Mouse (Mus musculus): ENCODE measurements around the gene Oas2. TPM values are rescaled to one million over a fixed set of nuclear protein-coding genes. Genes with fewer than 3 reads are reported as not detected.

The Oas2 gene
- polyA plus RNA-seq, 1 experiment from 2014 or later = 0.05 TPM

DNA sequence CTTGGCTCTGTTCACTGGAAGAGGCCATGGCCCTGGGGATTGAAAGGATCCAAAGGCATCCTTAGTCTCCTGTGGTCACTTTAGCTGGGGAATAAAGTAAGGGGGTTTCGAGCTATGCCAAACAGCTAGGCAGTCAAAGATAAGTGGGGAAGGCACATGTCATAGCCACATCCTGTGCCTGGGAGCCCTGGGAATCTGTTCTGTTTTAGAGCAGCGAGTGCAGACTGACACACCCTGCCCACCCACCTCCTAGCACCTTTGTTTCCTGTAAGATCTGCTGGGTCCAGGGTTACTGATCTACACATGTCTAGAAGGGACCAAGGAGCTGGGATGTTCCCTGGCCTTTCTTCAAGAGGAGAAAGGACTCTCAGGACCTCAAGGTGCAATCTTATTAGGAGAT, 29.3 kb upstream of the Oas2 start:
- DNase-seq (ENCODE audit: low spot score, missing footprints) = no peak
- 67% methylated on average over 2 of the region's 2 CpGs for WGBS
- Histone ChIP-seq H3K9me3 (ENCODE audit: control insufficient read depth, low read length) (no peaks in the 10 kb centered on the region), H3K4me2 (no peak overlapping the region), H3K27me3 (ENCODE audit: control insufficient read depth, insufficient read depth, low read length) (no peaks in the 10 kb centered on the region), H3K4me1 (ENCODE audit: control insufficient read depth, insufficient read depth, low read length) (no peaks in the 10 kb centered on the region), H3K9ac (ENCODE audit: low read length) (no peak overlapping the region), H3K27ac (ENCODE audit: low read depth, low read length) (no peak overlapping the region), H3K36me3 (ENCODE audit: control insufficient read depth, insufficient read depth, low read length) (no peaks in the 10 kb centered on the region), H3K4me3 (ENCODE audit: low read depth, low read length) (no peak overlapping the region)
- ATAC-seq (ENCODE audit: low FRiP score) = no peak

DNA sequence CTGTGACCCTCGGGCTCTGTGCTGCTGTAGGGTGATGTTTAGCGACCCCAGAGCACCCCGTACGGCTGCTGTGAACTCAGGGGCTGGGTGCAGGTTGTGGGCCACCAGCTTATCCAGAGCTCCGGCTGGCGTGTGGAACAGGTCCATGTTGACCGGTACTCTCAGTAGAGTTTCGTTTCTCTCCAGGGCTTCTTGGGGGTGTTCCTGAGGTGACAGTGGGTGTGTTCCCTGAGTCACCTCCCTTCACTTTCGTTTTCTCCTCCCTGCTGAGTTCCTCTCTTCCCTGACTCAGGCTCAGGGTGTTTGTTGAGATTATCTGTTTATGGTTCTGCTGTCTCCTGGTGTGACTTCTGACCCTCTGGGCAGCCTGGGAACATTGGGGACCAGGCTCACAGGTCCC, 27.8 kb upstream of the Oas2 start, which contains the start of gene Oas3:
TSS of gene Oas3 (minus strand) at position 184 of the 400 bp plus-strand sequence.
- no peak within 1 kb of the TSS for H3K4me3 ChIP-seq (ENCODE audit: low read depth, low read length)
- H3K9ac ChIP-seq (ENCODE audit: low read length) = no peak within 1 kb of the TSS
- H3K4me1 ChIP-seq (ENCODE audit: control insufficient read depth, insufficient read depth, low read length) = no peaks in the 10 kb centered on the region
- ATAC-seq (ENCODE audit: low FRiP score) = no peak
- no peaks in the 10 kb centered on the region for H3K9me3 ChIP-seq (ENCODE audit: control insufficient read depth, low read length)
- WGBS = 83% methylated on average over 9 of the region's 9 CpGs
- H3K27ac ChIP-seq (ENCODE audit: low read depth, low read length) = no peak within 1 kb of the TSS
- H3K27me3 ChIP-seq (ENCODE audit: control insufficient read depth, insufficient read depth, low read length) = no peaks in the 10 kb centered on the region
- no peak within 1 kb of the TSS for H3K4me2 ChIP-seq
- no peak for DNase-seq (ENCODE audit: low spot score, missing footprints)
- H3K36me3 ChIP-seq (ENCODE audit: control insufficient read depth, insufficient read depth, low read length) = no peaks in the 10 kb centered on the region

DNA sequence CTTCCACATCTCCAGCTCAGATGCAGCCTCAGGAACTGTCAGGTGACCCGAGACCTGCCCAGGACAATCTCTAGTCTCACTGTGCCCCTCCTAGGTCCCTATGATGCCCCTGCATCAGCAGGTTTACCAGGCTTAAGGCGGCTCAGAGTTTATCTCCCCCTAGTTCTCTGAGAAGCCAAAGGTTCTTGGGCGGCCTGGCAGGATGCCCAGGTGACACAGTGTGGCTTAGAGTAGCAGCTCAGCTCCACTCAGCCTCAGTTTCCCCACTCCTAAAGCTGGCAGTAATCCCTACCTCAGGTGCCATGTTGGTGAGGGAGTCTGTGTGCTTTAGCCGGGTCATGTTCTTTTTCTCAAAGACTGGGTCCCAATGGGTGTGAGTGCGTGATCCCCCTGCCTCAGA, 27.1 kb upstream of the Oas2 start:
- no peaks in the 10 kb centered on the region for H3K36me3 ChIP-seq (ENCODE audit: control insufficient read depth, insufficient read depth, low read length)
- H3K4me1 ChIP-seq (ENCODE audit: control insufficient read depth, insufficient read depth, low read length) = no peaks in the 10 kb centered on the region
- ATAC-seq (ENCODE audit: low FRiP score) = no peak
- no peak overlapping the region for H3K4me3 ChIP-seq (ENCODE audit: low read depth, low read length)
- H3K9me3 ChIP-seq (ENCODE audit: control insufficient read depth, low read length) = no peaks in the 10 kb centered on the region
- H3K9ac ChIP-seq (ENCODE audit: low read length) = no peak overlapping the region
- no peaks in the 10 kb centered on the region for H3K27me3 ChIP-seq (ENCODE audit: control insufficient read depth, insufficient read depth, low read length)
- 85% methylated on average over 5 of the region's 5 CpGs for WGBS
- no peak for DNase-seq (ENCODE audit: low spot score, missing footprints)
- no peak overlapping the region for H3K27ac ChIP-seq (ENCODE audit: low read depth, low read length)
- H3K4me2 ChIP-seq = no peak overlapping the region

DNA sequence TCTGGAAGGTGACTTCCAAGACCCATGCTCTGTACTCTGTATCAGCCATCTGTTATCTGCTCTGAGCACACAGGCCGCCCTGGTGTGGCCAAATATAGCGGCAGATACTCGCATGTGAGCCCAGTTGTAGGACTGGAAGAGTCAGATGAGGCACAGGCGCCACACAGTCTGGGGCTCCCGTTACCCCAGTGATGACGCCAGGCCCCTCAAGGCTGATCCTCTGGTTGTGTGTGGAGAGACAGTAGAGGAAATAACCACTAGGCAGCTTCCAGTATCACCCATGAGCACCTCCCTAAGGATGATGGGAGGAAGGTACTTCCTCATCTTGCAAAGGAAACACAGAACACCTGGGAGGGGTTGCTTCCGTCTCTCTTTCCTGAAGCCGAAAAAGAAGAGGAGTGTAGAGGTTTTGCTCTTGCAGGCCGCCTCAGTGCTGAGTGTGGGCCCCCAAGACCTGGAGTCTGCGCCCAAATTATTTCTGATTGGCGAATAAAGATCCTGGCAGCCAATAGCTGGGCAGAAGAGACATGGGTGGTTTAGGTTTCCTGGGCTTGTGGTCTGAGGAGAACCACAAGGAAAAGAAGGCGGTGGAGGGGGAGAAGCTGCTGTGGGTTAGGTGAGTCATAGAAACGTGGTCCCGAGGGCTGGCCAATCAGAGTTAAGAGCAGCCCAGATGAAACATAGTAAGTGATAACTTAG, 25.8 kb upstream of the Oas2 start:
- Histone ChIP-seq H3K4me2 (no peak overlapping the region), H3K4me3 (ENCODE audit: low read depth, low read length) (no peak overlapping the region), H3K9ac (ENCODE audit: low read length) (no peak overlapping the region), H3K36me3 (ENCODE audit: control insufficient read depth, insufficient read depth, low read length) (no peaks in the 10 kb centered on the region), H3K9me3 (ENCODE audit: control insufficient read depth, low read length) (no peaks in the 10 kb centered on the region), H3K4me1 (ENCODE audit: control insufficient read depth, insufficient read depth, low read length) (no peaks in the 10 kb centered on the region), H3K27ac (ENCODE audit: low read depth, low read length) (no peak overlapping the region), H3K27me3 (ENCODE audit: control insufficient read depth, insufficient read depth, low read length) (no peaks in the 10 kb centered on the region)
- ATAC-seq (ENCODE audit: low FRiP score) = no peak
- no peak for DNase-seq (ENCODE audit: low spot score, missing footprints)
- WGBS = 89% methylated on average over 14 of the region's 14 CpGs

DNA sequence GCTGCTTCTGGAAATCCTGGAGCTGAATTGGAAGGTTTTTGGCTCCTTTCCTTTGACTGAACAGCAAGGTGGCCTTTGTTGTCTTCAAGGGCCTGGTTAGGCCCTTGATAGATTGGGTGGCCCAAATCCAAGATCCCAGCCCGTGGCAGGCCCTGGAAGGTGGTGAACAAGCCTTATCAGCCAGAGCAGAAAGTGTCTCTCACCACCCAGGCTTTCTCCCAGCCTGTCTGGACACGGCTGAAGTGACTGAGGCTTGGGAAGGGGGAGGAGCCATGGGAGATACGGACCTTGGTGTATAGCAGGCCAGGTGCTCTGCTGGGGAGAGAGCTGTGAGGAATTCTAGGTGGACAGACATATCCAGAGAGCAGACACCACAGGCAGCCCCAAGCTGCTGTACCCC, 19.7 kb upstream of the Oas2 start:
- no peak overlapping the region for H3K4me3 ChIP-seq (ENCODE audit: low read depth, low read length)
- H3K4me2 ChIP-seq = no peak overlapping the region
- no peak overlapping the region for H3K27ac ChIP-seq (ENCODE audit: low read depth, low read length)
- DNase-seq (ENCODE audit: low spot score, missing footprints) = no peak
- no peak overlapping the region for H3K9ac ChIP-seq (ENCODE audit: low read length)
- no peaks in the 10 kb centered on the region for H3K9me3 ChIP-seq (ENCODE audit: control insufficient read depth, low read length)
- WGBS = 72% methylated on average over 3 of the region's 3 CpGs
- H3K27me3 ChIP-seq (ENCODE audit: control insufficient read depth, insufficient read depth, low read length) = no peaks in the 10 kb centered on the region
- H3K36me3 ChIP-seq (ENCODE audit: control insufficient read depth, insufficient read depth, low read length) = no peaks in the 10 kb centered on the region
- no peak for ATAC-seq (ENCODE audit: low FRiP score)
- H3K4me1 ChIP-seq (ENCODE audit: control insufficient read depth, insufficient read depth, low read length) = no peaks in the 10 kb centered on the region

DNA sequence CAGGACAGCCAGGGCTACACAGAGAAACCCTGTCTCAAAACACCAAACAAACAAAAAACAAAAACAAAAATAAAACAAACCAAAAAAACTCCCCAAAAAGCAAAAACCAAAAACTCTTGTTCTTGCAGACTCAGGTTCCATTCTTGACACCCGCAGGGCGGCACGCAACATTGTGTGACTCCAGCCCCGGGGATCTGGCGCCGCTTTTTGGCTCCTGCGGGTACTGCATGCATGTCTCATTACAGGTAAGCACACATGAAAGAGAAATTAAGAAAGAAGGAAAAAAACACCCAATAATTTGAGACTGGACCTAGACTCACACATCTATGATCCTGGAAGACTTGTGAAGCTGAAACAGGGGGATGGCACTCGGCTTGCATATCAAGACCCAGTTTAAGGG, 15.4 kb upstream of the Oas2 start:
- Histone ChIP-seq H3K4me1 (ENCODE audit: control insufficient read depth, insufficient read depth, low read length) (no peaks in the 10 kb centered on the region), H3K9me3 (ENCODE audit: control insufficient read depth, low read length) (no peaks in the 10 kb centered on the region), H3K36me3 (ENCODE audit: control insufficient read depth, insufficient read depth, low read length) (no peaks in the 10 kb centered on the region), H3K9ac (ENCODE audit: low read length) (no peak overlapping the region), H3K27me3 (ENCODE audit: control insufficient read depth, insufficient read depth, low read length) (no peaks in the 10 kb centered on the region), H3K27ac (ENCODE audit: low read depth, low read length) (no peak overlapping the region), H3K4me3 (ENCODE audit: low read depth, low read length) (no peak overlapping the region), H3K4me2 (no peak overlapping the region)
- DNase-seq (ENCODE audit: low spot score, missing footprints) = no peak
- WGBS = 74% methylated on average over 8 of the region's 8 CpGs
- ATAC-seq (ENCODE audit: low FRiP score) = no peak

DNA sequence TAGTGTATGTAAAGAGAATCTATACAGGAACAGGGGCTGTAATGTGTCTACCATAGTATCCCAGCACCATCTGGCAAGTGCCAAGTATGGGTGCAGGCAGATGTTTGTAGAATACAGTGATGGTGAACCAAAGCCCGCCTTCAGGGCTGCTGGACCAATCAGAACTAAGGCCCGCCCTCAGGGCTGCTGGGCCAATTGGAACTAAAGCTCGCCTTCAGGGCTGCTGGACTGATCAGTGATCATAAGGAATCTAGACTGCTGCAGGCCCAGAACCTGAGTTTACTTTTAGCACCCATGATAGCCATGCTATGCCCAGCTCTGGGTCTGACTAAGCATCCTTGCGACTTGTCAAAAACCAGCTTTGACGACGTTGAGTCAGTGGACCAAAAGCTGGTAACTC, 12.2 kb upstream of the Oas2 start:
- ATAC-seq (ENCODE audit: low FRiP score) = no peak

DNA sequence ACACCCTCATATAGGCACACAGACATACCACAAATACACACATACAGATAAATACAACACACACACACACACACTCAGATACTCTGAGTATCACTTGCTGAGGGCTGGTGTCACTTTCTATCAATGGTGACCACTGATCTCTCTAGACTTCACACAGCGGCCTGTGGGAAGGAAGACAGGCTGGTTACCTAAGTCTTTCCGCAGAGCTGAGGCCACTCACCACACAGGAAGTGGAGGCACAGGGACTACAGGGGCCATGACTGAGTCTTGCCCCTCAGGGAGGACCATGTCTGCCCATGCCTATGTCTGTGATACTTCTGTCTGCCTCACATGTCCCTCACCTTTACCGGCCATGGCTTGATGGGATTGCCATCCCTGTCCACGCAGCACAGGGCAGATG, 4.6 kb upstream of the Oas2 start:
- Histone ChIP-seq H3K9ac (ENCODE audit: low read length) (no peak overlapping the region), H3K27ac (ENCODE audit: low read depth, low read length) (no peak overlapping the region), H3K9me3 (ENCODE audit: control insufficient read depth, low read length) (no peaks in the 10 kb centered on the region), H3K36me3 (ENCODE audit: control insufficient read depth, insufficient read depth, low read length) (no peaks in the 10 kb centered on the region), H3K27me3 (ENCODE audit: control insufficient read depth, insufficient read depth, low read length) (no peaks in the 10 kb centered on the region), H3K4me3 (ENCODE audit: low read depth, low read length) (no peak overlapping the region), H3K4me1 (ENCODE audit: control insufficient read depth, insufficient read depth, low read length) (no peaks in the 10 kb centered on the region), H3K4me2 (no peak overlapping the region)
- ATAC-seq (ENCODE audit: low FRiP score) (no peak), DNase-seq (ENCODE audit: low spot score, missing footprints) (no peak)
- 90% methylated on average over 4 of the region's 4 CpGs for WGBS

More for the DNA sequence above, 12.2 kb upstream of the Oas2 start:
- Histone ChIP-seq H3K4me1 (ENCODE audit: control insufficient read depth, insufficient read depth, low read length) (no peaks in the 10 kb centered on the region), H3K27ac (ENCODE audit: low read depth, low read length) (no peak overlapping the region), H3K9ac (ENCODE audit: low read length) (no peak overlapping the region), H3K4me2 (no peak overlapping the region), H3K27me3 (ENCODE audit: control insufficient read depth, insufficient read depth, low read length) (no peaks in the 10 kb centered on the region), H3K4me3 (ENCODE audit: low read depth, low read length) (no peak overlapping the region), H3K9me3 (ENCODE audit: control insufficient read depth, low read length) (no peaks in the 10 kb centered on the region), H3K36me3 (ENCODE audit: control insufficient read depth, insufficient read depth, low read length) (no peaks in the 10 kb centered on the region)
- no peak for DNase-seq (ENCODE audit: low spot score, missing footprints)
- 22% methylated on average over 6 of the region's 6 CpGs for WGBS

DNA sequence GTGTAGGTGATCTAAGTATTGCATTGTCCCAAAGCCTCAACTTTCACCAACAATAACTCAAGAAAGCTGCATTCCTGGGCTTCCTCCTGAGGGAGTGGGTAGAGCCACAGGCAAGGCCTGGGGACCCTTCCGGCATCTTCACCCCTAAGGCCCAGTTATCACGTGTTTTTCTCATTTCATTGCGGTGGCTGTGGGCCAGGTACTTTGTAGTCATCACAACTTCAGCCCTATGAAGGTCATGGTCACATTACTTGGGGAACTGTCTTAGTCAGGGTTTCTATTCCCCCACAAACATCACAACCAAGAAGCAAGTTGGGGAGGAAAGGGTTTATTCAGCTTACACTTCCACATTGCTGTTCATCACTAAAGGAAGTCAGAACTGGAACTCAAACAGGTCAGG, 3.1 kb upstream of the Oas2 start:
- WGBS = 75% methylated on average over 3 of the region's 3 CpGs
- no peak for ATAC-seq (ENCODE audit: low FRiP score)

More for the DNA sequence above, 3.1 kb upstream of the Oas2 start:
- H3K9ac ChIP-seq (ENCODE audit: low read length) = no peak overlapping the region
- no peak overlapping the region for H3K4me3 ChIP-seq (ENCODE audit: low read depth, low read length)
- no peak overlapping the region for H3K4me2 ChIP-seq
- no peak for DNase-seq (ENCODE audit: low spot score, missing footprints)
- H3K4me1 ChIP-seq (ENCODE audit: control insufficient read depth, insufficient read depth, low read length) = no peaks in the 10 kb centered on the region
- H3K36me3 ChIP-seq (ENCODE audit: control insufficient read depth, insufficient read depth, low read length) = no peaks in the 10 kb centered on the region
- H3K9me3 ChIP-seq (ENCODE audit: control insufficient read depth, low read length) = no peaks in the 10 kb centered on the region
- H3K27me3 ChIP-seq (ENCODE audit: control insufficient read depth, insufficient read depth, low read length) = no peaks in the 10 kb centered on the region
- no peak overlapping the region for H3K27ac ChIP-seq (ENCODE audit: low read depth, low read length)
